20 mouse cellular contexts compared by ENCODE assay signal in the genomic region with DNA sequence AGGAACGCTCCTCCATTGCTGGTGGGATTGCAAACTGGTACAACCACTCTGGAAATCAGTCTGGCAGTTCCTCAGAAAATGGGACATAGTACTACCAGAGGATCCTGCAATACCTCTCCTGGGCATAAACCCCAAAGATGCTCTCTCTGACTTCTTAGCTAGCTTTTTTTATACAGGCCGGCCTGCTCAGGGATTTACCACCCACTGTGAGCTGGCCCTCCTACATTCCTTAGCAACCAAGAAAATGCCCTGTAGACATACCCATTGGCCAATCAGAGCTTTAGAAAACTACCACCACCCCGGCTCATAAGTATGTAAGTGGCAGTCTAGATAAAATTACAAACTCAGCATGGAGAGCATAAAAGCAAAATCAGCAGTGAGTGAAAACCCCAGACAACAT.
"Had no signal": no experiment of that assay in that cellular context is flagged by ENCODE, and none has a peak within 500 bp of the region (broad histone marks: within the 10 kb centered on the region; RNA-seq: fewer than 3 reads in every experiment).

No protein-coding gene starts in this region.

- ATAC-seq: liver, postnatal 0 days; lung, postnatal 0 days; midbrain, embryonic 15.5 days had no signal

- H3K27ac ChIP-seq: limb, embryonic 12.5 days; limb, embryonic 15.5 days; liver, embryonic 14.5 days; macrophage; midbrain, embryonic 12.5 days; midbrain, embryonic 15.5 days; neural tube, embryonic 12.5 days; neural tube, embryonic 15.5 days; stomach, embryonic 15.5 days had no signal

- H3K4me2 ChIP-seq: limb, embryonic 12.5 days; limb, embryonic 15.5 days; liver, embryonic 11.5 days; lung, embryonic 14.5 days; midbrain, embryonic 12.5 days; midbrain, embryonic 15.5 days; neural tube, embryonic 12.5 days; neural tube, embryonic 15.5 days; stomach, embryonic 15.5 days had no signal

- H3K36me3 ChIP-seq: limb, embryonic 12.5 days; limb, embryonic 15.5 days; midbrain, embryonic 12.5 days; midbrain, embryonic 15.5 days; neural tube, embryonic 12.5 days; neural tube, embryonic 15.5 days; stomach, embryonic 15.5 days had no signal

- H3K4me3 ChIP-seq: limb, embryonic 12.5 days; limb, embryonic 15.5 days; midbrain, embryonic 12.5 days; midbrain, embryonic 15.5 days; neural tube, embryonic 12.5 days; neural tube, embryonic 15.5 days; stomach, embryonic 15.5 days had no signal

- H3K9ac ChIP-seq: limb, embryonic 12.5 days; limb, embryonic 15.5 days; liver, embryonic 14.5 days; liver, postnatal 0 days; lung, embryonic 14.5 days; midbrain, embryonic 12.5 days; midbrain, embryonic 15.5 days; neural tube, embryonic 12.5 days; neural tube, embryonic 15.5 days; stomach, embryonic 15.5 days had no signal

- DNase-seq: kidney, postnatal 14 days; kidney, postnatal 4 days; left cerebral cortex, postnatal 4 days; liver, postnatal 0 days; lung, embryonic 14.5 days; retina, postnatal 1 day; right cerebral cortex, postnatal 25 days; spleen, adult 18-20 months; thymus, postnatal 25 days had no signal

- H3K9me3 ChIP-seq: limb, embryonic 12.5 days; limb, embryonic 15.5 days; midbrain, embryonic 12.5 days; midbrain, embryonic 15.5 days; neural tube, embryonic 12.5 days; neural tube, embryonic 15.5 days; stomach, embryonic 15.5 days had no signal

- H3K4me1 ChIP-seq: midbrain, embryonic 12.5 days; midbrain, embryonic 15.5 days; neural tube, embryonic 12.5 days; stomach, embryonic 15.5 days had no signal

- H3K27me3 ChIP-seq: midbrain, embryonic 15.5 days; stomach, embryonic 15.5 days had no signal
